Mouse (Mus musculus) MEL (cell line): ENCODE results near the gene Schip1. TPM values are rescaled to one million over a fixed set of nuclear protein-coding genes. Genes with fewer than 3 reads are reported as not detected.

Experiments used
- DNase-seq: peaks from one replicate; pipeline ENCODE4 v3.0.0; 2011; ENCODE audit warnings: low read depth, low spot score
- H3K27ac ChIP-seq: 2 replicates; pipeline ENCODE4 v1.5.1; 2012; ENCODE audit warnings: low read depth, mild to moderate bottlenecking, control low read depth, low read length, moderate library complexity; ENCODE audit not compliant: control insufficient read depth
- H3K27me3 ChIP-seq, 2 experiments: fragments of 150-350 bp in 1 of 2; sonication (generic) in 1 of 2; 2 replicates each; pipeline ENCODE4 v1.6.1; 2012; ENCODE audit warnings: low read length in 2 of 2, mild to moderate bottlenecking in 2 of 2, improper control_type of control experiment in 1 of 2, moderate library complexity in 1 of 2; ENCODE audit not compliant: insufficient read depth in 2 of 2, control insufficient read depth in 1 of 2
- H3K36me3 ChIP-seq, 2 experiments: 2 replicates each; pipeline ENCODE4 v1.6.1; 2012 to 2014; ENCODE audit warnings: low read length in 2 of 2, improper control_type of control experiment in 1 of 2, inconsistent platforms in 1 of 2, mild to moderate bottlenecking in 1 of 2; ENCODE audit not compliant: insufficient read depth in 2 of 2, control insufficient read depth in 1 of 2
- H3K4me1 ChIP-seq, 2 experiments: fragments of 150-350 bp in 1 of 2; sonication (generic) in 1 of 2; 2 replicates each; pipeline ENCODE4 v1.6.1; 2012; ENCODE audit warnings: low read length in 2 of 2, improper control_type of control experiment in 1 of 2, mild to moderate bottlenecking in 1 of 2; ENCODE audit not compliant: insufficient read depth in 2 of 2, control insufficient read depth in 1 of 2
- H3K4me3 ChIP-seq, 2 experiments: fragments of 150-350 bp in 1 of 2; sonication (generic) in 1 of 2; 2 replicates each; pipeline ENCODE4 v1.5.1; 2012; ENCODE audit warnings: low read depth in 2 of 2, low read length in 2 of 2, mild to moderate bottlenecking in 2 of 2, moderate library complexity in 2 of 2, control low read depth in 1 of 2, improper control_type of control experiment in 1 of 2; ENCODE audit not compliant: control insufficient read depth in 1 of 2, insufficient read depth in 1 of 2
- H3K79me2 ChIP-seq: 2 replicates; pipeline ENCODE4 v1.6.1; 2012; ENCODE audit warnings: mild to moderate bottlenecking, low read length, moderate library complexity; ENCODE audit not compliant: control insufficient read depth, poor library complexity, insufficient read depth
- H3K9ac ChIP-seq: 2 replicates; pipeline ENCODE4 v1.6.1; 2012; ENCODE audit warnings: low read depth, mild to moderate bottlenecking, control low read depth, low read length, moderate library complexity; ENCODE audit not compliant: control insufficient read depth, poor library complexity, severe bottlenecking
- H3K9me3 ChIP-seq: fragments of 150-350 bp; sonication (generic); replicated peaks from 2 replicates; pipeline ENCODE4 v1.6.1; 2012; ENCODE audit warnings: mild to moderate bottlenecking, low read length, improper control_type of control experiment, moderate library complexity; ENCODE audit not compliant: insufficient read depth
- CHD1 ChIP-seq: IDR thresholded peaks from 2 replicates; pipeline ENCODE4 v1.6.1; 2012; ENCODE audit warnings: low read depth, mild to moderate bottlenecking, inconsistent platforms, low read length, improper control_type of control experiment
- E2F4 ChIP-seq: IDR thresholded peaks from 2 replicates; pipeline ENCODE4 v1.6.1; 2011; ENCODE audit warnings: low read depth, low read length, improper control_type of control experiment, borderline replicate concordance
- ETS1 ChIP-seq: IDR thresholded peaks from 2 replicates; pipeline ENCODE4 v1.6.1; 2012; ENCODE audit warnings: low read depth, mild to moderate bottlenecking, inconsistent platforms, low read length, improper control_type of control experiment, moderate library complexity
- HCFC1 ChIP-seq: IDR thresholded peaks from 2 replicates; pipeline ENCODE4 v1.6.1; 2012; ENCODE audit warnings: low read depth, mild to moderate bottlenecking, inconsistent platforms, low read length, improper control_type of control experiment, moderate library complexity
- KAT2A ChIP-seq: conservative IDR thresholded peaks from 2 replicates; pipeline ENCODE4 v1.6.1; 2012; ENCODE audit warnings: low read depth, low read length, improper control_type of control experiment, inconsistent platforms
- MAFK ChIP-seq: IDR thresholded peaks from 2 replicates; pipeline ENCODE4 v1.6.1; 2011; ENCODE audit warnings: low read depth, mild to moderate bottlenecking, low read length, improper control_type of control experiment, borderline replicate concordance
- MAX ChIP-seq: IDR thresholded peaks from 2 replicates; pipeline ENCODE4 v1.6.1; 2011; ENCODE audit warnings: low read length, improper control_type of control experiment
- MXI1 ChIP-seq: IDR thresholded peaks from 2 replicates; pipeline ENCODE4 v1.6.1; 2011; ENCODE audit warnings: mild to moderate bottlenecking, low read depth, low read length, improper control_type of control experiment
- MYB ChIP-seq: IDR thresholded peaks from 2 replicates; pipeline ENCODE4 v1.6.1; 2011; ENCODE audit warnings: mild to moderate bottlenecking, low read depth, low read length, improper control_type of control experiment
- NELFE ChIP-seq: IDR thresholded peaks from 2 replicates; pipeline ENCODE4 v1.6.1; 2011; ENCODE audit warnings: low read depth, low read length, improper control_type of control experiment
- NRF1 ChIP-seq: IDR thresholded peaks from 2 replicates; pipeline ENCODE4 v1.6.1; 2014; ENCODE audit warnings: low read depth, mild to moderate bottlenecking, inconsistent platforms, low read length, improper control_type of control experiment, moderate library complexity; ENCODE audit not compliant: poor library complexity, insufficient read depth, severe bottlenecking
- POLR2A ChIP-seq, 2 experiments: IDR thresholded peaks; 2 replicates each; pipeline ENCODE4 v1.6.1; 2011 to 2012; ENCODE audit warnings: low read length in 2 of 2, mild to moderate bottlenecking in 2 of 2, control low read depth in 1 of 2, improper control_type of control experiment in 1 of 2, low read depth in 1 of 2, moderate library complexity in 1 of 2; ENCODE audit not compliant: control insufficient read depth in 1 of 2, insufficient read depth in 1 of 2, poor library complexity in 1 of 2
- POLR2AphosphoS2 ChIP-seq: IDR thresholded peaks from 2 replicates; pipeline ENCODE4 v1.6.1; 2011; ENCODE audit warnings: low read length, improper control_type of control experiment
- POLR2AphosphoS5 ChIP-seq: IDR thresholded peaks from 2 replicates; pipeline ENCODE4 v1.6.1; 2012; ENCODE audit warnings: low read depth, borderline replicate concordance, mild to moderate bottlenecking, inconsistent platforms, low read length, moderate library complexity, mixed read lengths
- RCOR1 ChIP-seq: IDR thresholded peaks from 2 replicates; pipeline ENCODE4 v1.6.1; 2012; ENCODE audit warnings: low read depth, mild to moderate bottlenecking, inconsistent platforms, low read length, improper control_type of control experiment
- UBTF ChIP-seq: IDR thresholded peaks from 2 replicates; pipeline ENCODE4 v1.6.1; 2012; ENCODE audit warnings: low read depth, mild to moderate bottlenecking, inconsistent platforms, low read length, improper control_type of control experiment, moderate library complexity, borderline replicate concordance; ENCODE audit not compliant: insufficient read depth
- ZMIZ1 ChIP-seq: IDR thresholded peaks from 2 replicates; pipeline ENCODE4 v1.6.1; 2012; ENCODE audit warnings: low read depth, mild to moderate bottlenecking, inconsistent platforms, low read length, improper control_type of control experiment, moderate library complexity
- polyA plus RNA-seq, 2 experiments: library from polyadenylated mRNA; stranded (reverse) in 1 of 2; unstranded in 1 of 2; fragments of >175 nt in 1 of 2; fragments of >200 nt in 1 of 2; gene quantifications; 2 replicates each; pipeline versions ENCODE4 v1.2.1 to v1.2.4; 2012; ENCODE audit warnings: low replicate concordance in 2 of 2, low read depth in 1 of 2; ENCODE audit not compliant: insufficient read length in 2 of 2, insufficient read depth in 1 of 2, missing spikeins in 1 of 2
- total RNA-seq: library from RNA; depleted of rRNA; stranded (reverse); fragments of 300-350 nt; gene quantifications from 2 replicates; pipeline ENCODE4 v1.2.3, GENCODE M21; 2012

Schip1 gene
- total and polyA plus RNA-seq, 3 experiments = 10.1 to 12.4 TPM; not detected in 1

DNA sequence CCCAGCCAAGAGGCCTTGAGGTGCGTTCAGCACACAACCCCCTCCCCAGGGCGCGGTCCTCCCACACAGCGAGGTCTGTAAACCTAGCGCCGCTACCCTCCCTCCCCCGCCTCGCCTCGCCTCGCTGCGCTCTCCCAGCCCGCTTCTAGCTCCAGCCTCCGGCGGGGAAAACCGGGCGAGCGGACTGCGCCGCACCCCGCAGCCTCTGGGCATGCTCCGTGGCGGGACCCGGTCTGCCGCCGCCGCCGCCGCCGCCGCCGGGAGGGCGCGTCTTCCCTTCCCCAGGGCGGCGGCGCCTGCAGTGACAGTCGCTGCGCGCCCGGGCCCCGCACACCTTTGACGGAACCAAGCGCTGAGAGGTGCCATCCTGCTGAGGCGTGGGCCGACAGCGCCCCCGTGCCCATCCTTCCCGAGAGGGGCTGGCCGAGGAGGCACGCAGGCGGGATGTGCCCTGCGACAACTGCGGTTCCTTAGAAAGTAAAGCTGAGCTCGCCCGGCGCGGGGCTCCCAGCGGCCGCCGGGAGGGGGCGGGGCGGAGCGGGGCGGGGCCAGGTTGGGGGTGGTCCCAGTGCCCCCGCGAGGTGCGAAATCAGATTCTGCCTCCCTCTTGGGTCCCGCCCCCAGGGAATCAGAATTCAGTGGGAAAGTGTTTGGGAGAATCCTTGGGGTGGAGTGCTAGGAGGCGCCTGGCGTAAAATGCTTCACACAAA lies 429.1 kb downstream of the Schip1 start:
- peak; percentile 73 for DNase-seq
- Histone ChIP-seq H3K27ac (peak overlapping the region; percentile 89), H3K9ac (peak overlapping the region; percentile 91), H3K4me3 (peak overlapping the region; percentile 94 to 98), H3K36me3 (peaks cover 0 to 23% of the 10 kb centered on the region in 2 experiments; a peak in 2 of 4 replicates), H3K4me1 (peaks cover 9 to 23% of the 10 kb centered on the region in 2 experiments), H3K79me2 (peaks cover 15% of the 10 kb centered on the region), H3K9me3 (no peaks in the 10 kb centered on the region), H3K27me3 (no peaks in the 10 kb centered on the region)
- TF ChIP-seq ZMIZ1 (peak; percentile 61), NRF1 (peak; percentile 68), MAX (0 out of 2 replicates have a peak, but pooled peaks have one; percentile 7), POLR2AphosphoS2 (peak; percentile 59; the same call in 1 of the 2 replicates), MYB (no peak), MXI1 (peak; percentile 54), POLR2A (IDR thresholded peaks at IDR 0.05; ENCODE audit: control insufficient read depth in 1 of 2, insufficient read depth in 1 of 2, low read depth in 1 of 2, low read length in 2 of 2, poor library complexity in 1 of 2) (peak; percentile 45 to 49; a peak in 2 of 4 replicates), NELFE (peak; percentile 62), POLR2AphosphoS5 (no peak), E2F4 (no peak), KAT2A (no peak), RCOR1 (0 out of 2 replicates have a peak, but pooled peaks have one; percentile 6), ETS1 (no peak), CHD1 (peak; percentile 76; the same call in 1 of the 2 replicates), UBTF (0 out of 2 replicates have a peak, but pooled peaks have one; percentile 52)

- peak overlapping the region; percentile 73 for H3K9ac ChIP-seq
- no peaks in the 10 kb centered on the region for H3K27me3 ChIP-seq
- peaks cover 15% of the 10 kb centered on the region for H3K79me2 ChIP-seq
- DNase-seq = peak; percentile 81
- peaks cover 0 to 30% of the 10 kb centered on the region in 2 experiments; a peak in 2 of 4 replicates for H3K36me3 ChIP-seq
- H3K4me3 ChIP-seq = peak overlapping the region; percentile 94 to 98
- TF ChIP-seq NRF1 (peak; percentile 49; the same call in 1 of the 2 replicates), HCFC1 (no peak), POLR2A (IDR thresholded peaks at IDR 0.05; ENCODE audit: control insufficient read depth in 1 of 2, insufficient read depth in 1 of 2, low read depth in 1 of 2, low read length in 2 of 2, poor library complexity in 1 of 2) (0 out of 4 replicates have a peak, but pooled peaks of 1 of the 2 experiments have one; percentile 38), MAFK (no peak)
- H3K27ac ChIP-seq = peak overlapping the region; percentile 89
- H3K9me3 ChIP-seq = no peaks in the 10 kb centered on the region
- H3K4me1 ChIP-seq = peaks cover 12 to 29% of the 10 kb centered on the region in 2 experiments
Measured at GRCm38 (mm10) chr3:68494296-68495095, 429.9 kb downstream of the Schip1 start.
